Mouse (Mus musculus): ENCODE data around the gene Ccdc9. TPM values are rescaled to one million over a fixed set of nuclear protein-coding genes. Genes with fewer than 3 reads are reported as not detected.
"Not testable (repeated sequence)": the region's sequence is repeated elsewhere in the genome, so short reads cannot be mapped to it uniquely, and the experiment has no call there.

The Ccdc9 gene
- polyA plus RNA-seq, 1 experiment: 52.2 TPM

- H3K4me3 ChIP-seq (ENCODE audit: insufficient read depth, poor library complexity, severe bottlenecking): peak within 1 kb of the TSS; percentile 29
- no peaks in the 10 kb centered on the region for H3K36me3 ChIP-seq (ENCODE audit: control insufficient read depth, insufficient read depth)
- H3K79me2 ChIP-seq (ENCODE audit: control insufficient read depth, insufficient read depth): no peaks in the 10 kb centered on the region
- no peaks in the 10 kb centered on the region for H3K79me3 ChIP-seq (ENCODE audit: low read depth)
- peak within 1 kb of the TSS; percentile 64 for H3ac ChIP-seq (ENCODE audit: control insufficient read depth, insufficient read length, low read depth)
- no peaks in the 10 kb centered on the region for H3K27me3 ChIP-seq (ENCODE audit: control insufficient read depth, insufficient read depth, insufficient read length)
- no peak for TF ChIP-seq FOSL1 (IDR thresholded peaks at IDR 0.05; ENCODE audit: insufficient read depth, low read length, poor library complexity, severe bottlenecking)
- TF ChIP-seq MAX (IDR thresholded peaks at IDR 0.05): no peak
- TF ChIP-seq CTCF (IDR thresholded peaks at IDR 0.05; ENCODE audit: control insufficient read depth, insufficient read depth, insufficient read length): no peak
- no peak for TF ChIP-seq USF1 (IDR thresholded peaks at IDR 0.05; ENCODE audit: low read depth)
- no peak for TF ChIP-seq MYOD1 (IDR thresholded peaks at IDR 0.05; ENCODE audit: control insufficient read depth, insufficient read length, low read depth)
- TF ChIP-seq MYOG (IDR thresholded peaks at IDR 0.05; ENCODE audit: control insufficient read depth, extremely low read depth, insufficient read length): no peak
- TF ChIP-seq CEBPB (IDR thresholded peaks at IDR 0.05; ENCODE audit: low read depth): no peak
These were observed 13.4 kb downstream of the Ccdc9 start, which contains the start of gene Inafm1 for GRCm38 (mm10) chr7:16273081-16273765. TSS of gene Inafm1 (minus strand) at chr7:16273617.

GRCm38 (mm10) chr7:16272681-16273080, 13.9 kb downstream of the Ccdc9 start:
- H3K79me2 ChIP-seq (ENCODE audit: control insufficient read depth, insufficient read depth): no peaks in the 10 kb centered on the region
- H3K27me3 ChIP-seq (ENCODE audit: control insufficient read depth, insufficient read depth, insufficient read length): no peaks in the 10 kb centered on the region
- peak overlapping the region; percentile 29 for H3K4me3 ChIP-seq (ENCODE audit: insufficient read depth, poor library complexity, severe bottlenecking)
- H3K36me3 ChIP-seq (ENCODE audit: control insufficient read depth, insufficient read depth): no peaks in the 10 kb centered on the region
- TF ChIP-seq CEBPB (IDR thresholded peaks at IDR 0.05; ENCODE audit: low read depth): no peak
- no peak for TF ChIP-seq FOSL1 (IDR thresholded peaks at IDR 0.05; ENCODE audit: insufficient read depth, low read length, poor library complexity, severe bottlenecking)
- TF ChIP-seq MAX (IDR thresholded peaks at IDR 0.05): no peak
- TF ChIP-seq MYOD1 (IDR thresholded peaks at IDR 0.05; ENCODE audit: control insufficient read depth, insufficient read length, low read depth): no peak
- no peak for TF ChIP-seq MYOG (IDR thresholded peaks at IDR 0.05; ENCODE audit: control insufficient read depth, extremely low read depth, insufficient read length)
- TF ChIP-seq CTCF (IDR thresholded peaks at IDR 0.05; ENCODE audit: control insufficient read depth, insufficient read depth, insufficient read length): no peak
- no peak for TF ChIP-seq USF1 (IDR thresholded peaks at IDR 0.05; ENCODE audit: low read depth)
- H3K79me3 ChIP-seq (ENCODE audit: low read depth): no peaks in the 10 kb centered on the region
- H3ac ChIP-seq (ENCODE audit: control insufficient read depth, insufficient read length, low read depth): peak overlapping the region; percentile 64

DNA sequence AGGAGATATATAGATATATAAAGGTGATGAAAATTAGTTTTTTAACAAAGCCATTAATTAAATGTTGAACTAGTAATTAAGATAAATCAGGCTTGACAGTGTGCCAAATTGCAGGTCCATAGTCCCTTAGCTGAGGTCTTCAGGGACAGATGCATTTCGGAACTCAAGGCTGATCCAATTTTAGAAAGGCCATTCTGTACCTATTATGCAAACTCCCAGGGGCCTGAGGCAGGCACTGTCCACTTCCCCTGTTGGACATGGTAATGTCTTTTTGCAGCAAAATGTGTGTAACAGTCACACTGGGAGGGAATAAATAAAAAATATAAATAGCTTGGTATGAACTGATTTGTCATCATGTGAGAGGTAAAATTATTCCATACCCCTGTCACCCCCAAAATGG, 15.5 kb downstream of the Ccdc9 start:
- Histone ChIP-seq H3K79me2 (ENCODE audit: control insufficient read depth, insufficient read depth) (no peaks in the 10 kb centered on the region), H3ac (ENCODE audit: control insufficient read depth, insufficient read length, low read depth) (no peak overlapping the region), H3K4me3 (ENCODE audit: insufficient read depth, poor library complexity, severe bottlenecking) (no peak overlapping the region), H3K27me3 (ENCODE audit: control insufficient read depth, insufficient read depth, insufficient read length) (no peaks in the 10 kb centered on the region), H3K36me3 (ENCODE audit: control insufficient read depth, insufficient read depth) (no peaks in the 10 kb centered on the region), H3K79me3 (ENCODE audit: low read depth) (no peaks in the 10 kb centered on the region)
- TF ChIP-seq FOSL1 (IDR thresholded peaks at IDR 0.05; ENCODE audit: insufficient read depth, low read length, poor library complexity, severe bottlenecking) (no peak), MYOD1 (IDR thresholded peaks at IDR 0.05; ENCODE audit: control insufficient read depth, insufficient read length, low read depth) (no peak), CTCF (IDR thresholded peaks at IDR 0.05; ENCODE audit: control insufficient read depth, insufficient read depth, insufficient read length) (no peak), CEBPB (IDR thresholded peaks at IDR 0.05; ENCODE audit: low read depth) (no peak), MAX (IDR thresholded peaks at IDR 0.05) (no peak), USF1 (IDR thresholded peaks at IDR 0.05; ENCODE audit: low read depth) (no peak), MYOG (IDR thresholded peaks at IDR 0.05; ENCODE audit: control insufficient read depth, extremely low read depth, insufficient read length) (no peak)

DNA sequence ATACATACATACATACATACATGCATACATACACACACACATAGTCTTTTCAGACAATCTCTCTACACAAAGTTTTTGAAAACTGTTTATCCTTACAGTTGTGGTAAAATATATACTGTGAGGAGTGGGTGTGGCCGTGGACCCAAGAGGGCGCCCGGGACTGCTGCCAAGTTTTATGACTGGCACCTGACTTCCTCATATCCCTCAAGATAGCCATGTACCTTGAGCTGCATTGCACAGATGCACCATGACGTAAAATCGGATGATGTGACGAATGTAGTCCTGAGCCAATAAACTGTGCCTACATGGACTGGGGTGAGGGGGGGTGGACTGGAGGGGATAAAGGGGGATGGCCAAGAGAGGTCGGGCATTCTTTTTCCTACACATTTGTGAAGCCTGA, 20.0 kb downstream of the Ccdc9 start:
- H3K79me2 ChIP-seq (ENCODE audit: control insufficient read depth, insufficient read depth); H3K79me3 ChIP-seq (ENCODE audit: low read depth); H3K36me3 ChIP-seq (ENCODE audit: control insufficient read depth, insufficient read depth); H3K4me3 ChIP-seq (ENCODE audit: insufficient read depth, poor library complexity, severe bottlenecking); H3ac ChIP-seq (ENCODE audit: control insufficient read depth, insufficient read length, low read depth); H3K27me3 ChIP-seq (ENCODE audit: control insufficient read depth, insufficient read depth, insufficient read length): not testable (repeated sequence)

- no peaks in the 10 kb centered on the region for H3K79me2 ChIP-seq (ENCODE audit: control insufficient read depth, insufficient read depth)
- H3K79me3 ChIP-seq (ENCODE audit: low read depth): no peaks in the 10 kb centered on the region
- TF ChIP-seq MYOD1 (IDR thresholded peaks at IDR 0.05; ENCODE audit: control insufficient read depth, insufficient read length, low read depth): no peak
- TF ChIP-seq CEBPB (IDR thresholded peaks at IDR 0.05; ENCODE audit: low read depth): no peak
- TF ChIP-seq MAX (IDR thresholded peaks at IDR 0.05): no peak
- no peak for TF ChIP-seq CTCF (IDR thresholded peaks at IDR 0.05; ENCODE audit: control insufficient read depth, insufficient read depth, insufficient read length)
- no peak for TF ChIP-seq USF1 (IDR thresholded peaks at IDR 0.05; ENCODE audit: low read depth)
- TF ChIP-seq FOSL1 (IDR thresholded peaks at IDR 0.05; ENCODE audit: insufficient read depth, low read length, poor library complexity, severe bottlenecking): no peak
- TF ChIP-seq MYOG (IDR thresholded peaks at IDR 0.05; ENCODE audit: control insufficient read depth, extremely low read depth, insufficient read length): no peak
- no peak overlapping the region for H3ac ChIP-seq (ENCODE audit: control insufficient read depth, insufficient read length, low read depth)
- H3K27me3 ChIP-seq (ENCODE audit: control insufficient read depth, insufficient read depth, insufficient read length): no peaks in the 10 kb centered on the region
- H3K36me3 ChIP-seq (ENCODE audit: control insufficient read depth, insufficient read depth): no peaks in the 10 kb centered on the region
- H3K4me3 ChIP-seq (ENCODE audit: insufficient read depth, poor library complexity, severe bottlenecking): no peak overlapping the region
These were observed 20.7 kb downstream of the Ccdc9 start for GRCm38 (mm10) chr7:16265856-16266255.

DNA sequence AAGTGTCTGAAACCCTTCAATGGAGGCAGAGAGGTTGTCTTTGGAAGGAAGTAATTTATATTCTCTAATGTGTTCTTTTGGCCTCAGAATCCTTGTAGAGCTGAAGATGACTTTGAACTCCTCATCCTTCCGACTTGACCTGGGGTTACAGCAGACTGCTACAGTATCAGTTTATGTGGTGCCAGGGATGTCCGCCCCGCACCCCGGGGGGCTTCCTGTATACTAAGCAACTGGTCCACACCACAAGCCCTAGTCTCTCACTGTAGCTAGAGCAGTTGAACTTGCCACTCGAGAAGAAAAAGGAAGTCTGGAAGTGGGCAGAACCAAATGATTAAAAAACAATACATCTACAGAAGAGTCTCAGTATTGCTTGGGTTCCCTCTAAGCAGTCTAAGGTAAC, 22.8 kb downstream of the Ccdc9 start:
- Histone ChIP-seq H3K4me3 (ENCODE audit: insufficient read depth, poor library complexity, severe bottlenecking) (no peak overlapping the region), H3K36me3 (ENCODE audit: control insufficient read depth, insufficient read depth) (no peaks in the 10 kb centered on the region), H3K79me2 (ENCODE audit: control insufficient read depth, insufficient read depth) (no peaks in the 10 kb centered on the region), H3K27me3 (ENCODE audit: control insufficient read depth, insufficient read depth, insufficient read length) (no peaks in the 10 kb centered on the region), H3K79me3 (ENCODE audit: low read depth) (no peaks in the 10 kb centered on the region), H3ac (ENCODE audit: control insufficient read depth, insufficient read length, low read depth) (no peak overlapping the region)
- no peak for TF ChIP-seq CEBPB (IDR thresholded peaks at IDR 0.05; ENCODE audit: low read depth)
- no peak for TF ChIP-seq FOSL1 (IDR thresholded peaks at IDR 0.05; ENCODE audit: insufficient read depth, low read length, poor library complexity, severe bottlenecking)
- TF ChIP-seq USF1 (IDR thresholded peaks at IDR 0.05; ENCODE audit: low read depth): no peak
- no peak for TF ChIP-seq MYOD1 (IDR thresholded peaks at IDR 0.05; ENCODE audit: control insufficient read depth, insufficient read length, low read depth)
- no peak for TF ChIP-seq CTCF (IDR thresholded peaks at IDR 0.05; ENCODE audit: control insufficient read depth, insufficient read depth, insufficient read length)
- TF ChIP-seq MYOG (IDR thresholded peaks at IDR 0.05; ENCODE audit: control insufficient read depth, extremely low read depth, insufficient read length): no peak
- TF ChIP-seq MAX (IDR thresholded peaks at IDR 0.05): no peak
